Mouse (Mus musculus) forebrain, embryonic 11.5 days (tissue): ENCODE data around the gene Akt1s1. TPM values are rescaled to one million over a fixed set of nuclear protein-coding genes. Genes with fewer than 3 reads are reported as not detected.

Experiments used
- ATAC-seq: fragments of 200-750 bp; cut with Nextera tagmentation; replicated peaks from 2 replicates; pipeline ENCODE4 v1.8.0; 2017; ENCODE audit warnings: moderate TSS enrichment; ENCODE audit not compliant: low FRiP score
- DNase-seq: peaks from one replicate; pipeline ENCODE4 v3.0.0-alpha.2; 2017; ENCODE audit warnings: low spot score
- H3K27ac ChIP-seq: fragments of 300-500 bp; sonication (generic); 2 replicates; pipeline ENCODE4 v1.5.1; 2014; ENCODE audit warnings: low read depth, low read length
- H3K27me3 ChIP-seq: fragments of 300-500 bp; sonication (generic); 2 replicates; pipeline ENCODE4 v1.6.1; 2014; ENCODE audit warnings: mild to moderate bottlenecking, low read length, mixed read lengths; ENCODE audit not compliant: control insufficient read depth, insufficient read depth
- H3K36me3 ChIP-seq: fragments of 300-500 bp; sonication (generic); 2 replicates; pipeline ENCODE4 v1.6.1; 2014; ENCODE audit warnings: mild to moderate bottlenecking, low read length, moderate library complexity, mixed read lengths; ENCODE audit not compliant: control insufficient read depth, insufficient read depth
- H3K4me1 ChIP-seq: fragments of 300-500 bp; sonication (generic); replicated peaks from 2 replicates; pipeline ENCODE4 v1.6.1; 2014; ENCODE audit warnings: low read length, mixed read lengths; ENCODE audit not compliant: control insufficient read depth, insufficient read depth
- H3K4me2 ChIP-seq: fragments of 300-500 bp; sonication (generic); 2 replicates; pipeline ENCODE4 v1.6.1; 2014; ENCODE audit warnings: low read depth, mild to moderate bottlenecking, low read length, moderate library complexity, mixed read lengths; ENCODE audit not compliant: severe bottlenecking
- H3K4me3 ChIP-seq: fragments of 300-500 bp; sonication (generic); 2 replicates; pipeline ENCODE4 v1.5.1; 2014; ENCODE audit warnings: low read depth, low read length
- H3K9ac ChIP-seq: fragments of 300-500 bp; sonication (generic); 2 replicates; pipeline ENCODE4 v1.6.1; 2014; ENCODE audit warnings: low read length
- H3K9me3 ChIP-seq: fragments of 300-500 bp; sonication (generic); 2 replicates; pipeline ENCODE4 v1.6.1; 2016; ENCODE audit warnings: low read length, mixed read lengths; ENCODE audit not compliant: control insufficient read depth
- WGBS: fragments of 180-500 bp; shearing (Covaris S2); extraction: QIAGEN DNeasy Blood & Tissue Kit; methylation state at CpG from one replicate; pipeline ENCODE4 v1.1.7; 2014; 5-methylcytosine and 5-hydroxymethylcytosine counted together
- polyA plus RNA-seq: library from polyadenylated mRNA; unstranded; fragments of >200 nt; fragmentation: Nextera tagmentation; extraction: Ambion mirVana; gene quantifications from 2 replicates; pipeline ENCODE4 v1.2.1, GENCODE M21; 2014

Akt1s1 gene
- polyA plus RNA-seq, 1 experiment from 2014 or later, result 83.0 TPM

- no peak overlapping the region for H3K27ac ChIP-seq
- no peaks in the 10 kb centered on the region; the same call in none of the 2 replicates for H3K36me3 ChIP-seq
- DNase-seq (no peak), ATAC-seq (no peak)
- H3K4me3 ChIP-seq, result no peak overlapping the region
- peaks cover 10% of the 10 kb centered on the region for H3K4me1 ChIP-seq
- no peaks in the 10 kb centered on the region for H3K9me3 ChIP-seq
- H3K27me3 ChIP-seq, result peaks cover 18% of the 10 kb centered on the region
- WGBS, result 50% methylated on average over 3 of the region's 3 CpGs
- no peak overlapping the region for H3K9ac ChIP-seq
- no peak overlapping the region for H3K4me2 ChIP-seq
Measured at GRCm38 (mm10) chr7:44836016-44836404, 12.8 kb upstream of the Akt1s1 start.

GRCm38 (mm10) chr7:44836423-44837053 is 12.3 kb upstream of the Akt1s1 start:
- 92% methylated on average over 9 of the region's 9 CpGs for WGBS
- Histone ChIP-seq H3K4me3 (no peak overlapping the region), H3K27ac (no peak overlapping the region), H3K9ac (no peak overlapping the region), H3K4me1 (peaks cover 10% of the 10 kb centered on the region), H3K36me3 (no peaks in the 10 kb centered on the region; the same call in 1 of the 2 replicates), H3K4me2 (no peak overlapping the region), H3K9me3 (no peaks in the 10 kb centered on the region), H3K27me3 (peaks cover 18% of the 10 kb centered on the region)
- DNase-seq (no peak), ATAC-seq (no peak)

GRCm38 (mm10) chr7:44838073-44838472 is 10.7 kb upstream of the Akt1s1 start:
- no peak overlapping the region for H3K9ac ChIP-seq
- no peaks in the 10 kb centered on the region for H3K36me3 ChIP-seq
- H3K4me3 ChIP-seq, result no peak overlapping the region
- no peak overlapping the region for H3K4me2 ChIP-seq
- H3K27me3 ChIP-seq, result peaks cover 18% of the 10 kb centered on the region
- H3K9me3 ChIP-seq, result no peaks in the 10 kb centered on the region
- ATAC-seq, result no peak
- DNase-seq, result no peak
- H3K4me1 ChIP-seq, result peaks cover 10% of the 10 kb centered on the region
- WGBS, result 79% methylated on average over 6 of the region's 6 CpGs
- no peak overlapping the region for H3K27ac ChIP-seq

- Histone ChIP-seq H3K36me3 (no peaks in the 10 kb centered on the region; the same call in 1 of the 2 replicates), H3K27me3 (peaks cover 18% of the 10 kb centered on the region), H3K4me1 (peaks cover 10% of the 10 kb centered on the region), H3K9me3 (no peaks in the 10 kb centered on the region), H3K9ac (no peak overlapping the region; the same call in 1 of the 2 replicates), H3K4me2 (peak overlapping the region; percentile 44), H3K4me3 (peak overlapping the region; percentile 20), H3K27ac (no peak overlapping the region)
- 22% methylated on average over 11 of the region's 11 CpGs for WGBS
- ATAC-seq (no peak), DNase-seq (no peak)
Measured at GRCm38 (mm10) chr7:44839171-44839490, 9.7 kb upstream of the Akt1s1 start.

GRCm38 (mm10) chr7:44839491-44840191 is 9.2 kb upstream of the Akt1s1 start:
- H3K4me3 ChIP-seq, result peak overlapping the region; percentile 20

GRCm38 (mm10) chr7:44840426-44840825 is 8.4 kb upstream of the Akt1s1 start:
- Histone ChIP-seq H3K4me3 (no peak overlapping the region), H3K4me2 (no peak overlapping the region), H3K9ac (no peak overlapping the region), H3K9me3 (no peaks in the 10 kb centered on the region), H3K27ac (no peak overlapping the region), H3K27me3 (peaks cover 18% of the 10 kb centered on the region), H3K4me1 (peaks cover 10% of the 10 kb centered on the region), H3K36me3 (no peaks in the 10 kb centered on the region; the same call in 1 of the 2 replicates)
- DNase-seq, result no peak
- ATAC-seq, result no peak
- 58% methylated on average over 14 of the region's 14 CpGs for WGBS

More at GRCm38 (mm10) chr7:44839491-44840191, 9.2 kb upstream of the Akt1s1 start:
- 2% methylated on average over 58 of the region's 58 CpGs for WGBS
- Histone ChIP-seq H3K9me3 (no peaks in the 10 kb centered on the region), H3K27ac (no peak overlapping the region), H3K36me3 (no peaks in the 10 kb centered on the region; the same call in 1 of the 2 replicates), H3K4me2 (peak overlapping the region; percentile 44), H3K27me3 (peaks cover 18% of the 10 kb centered on the region), H3K4me1 (peaks cover 10% of the 10 kb centered on the region), H3K9ac (peak overlapping the region; percentile 48)
- no peak for DNase-seq
- peak; percentile 37 for ATAC-seq

- Histone ChIP-seq H3K4me3 (no peak overlapping the region), H3K9ac (no peak overlapping the region)
Measured at GRCm38 (mm10) chr7:44841825-44842463, 6.8 kb upstream of the Akt1s1 start.

GRCm38 (mm10) chr7:44845006-44845405 is 3.8 kb upstream of the Akt1s1 start:
- ATAC-seq (no peak), DNase-seq (no peak)
- Histone ChIP-seq H3K36me3 (peaks cover 3% of the 10 kb centered on the region; the same call in 1 of the 2 replicates), H3K4me3 (no peak overlapping the region), H3K4me1 (peaks cover 5% of the 10 kb centered on the region; the same call in 1 of the 2 replicates), H3K27me3 (peaks cover 9% of the 10 kb centered on the region), H3K27ac (no peak overlapping the region), H3K9me3 (no peaks in the 10 kb centered on the region), H3K9ac (no peak overlapping the region), H3K4me2 (no peak overlapping the region)
- WGBS, result 94% methylated on average over 10 of the region's 10 CpGs

More at GRCm38 (mm10) chr7:44841825-44842463, 6.8 kb upstream of the Akt1s1 start:
- Histone ChIP-seq H3K9me3 (no peaks in the 10 kb centered on the region), H3K4me2 (no peak overlapping the region), H3K27ac (no peak overlapping the region), H3K4me1 (peaks cover 10% of the 10 kb centered on the region), H3K36me3 (peaks cover 3% of the 10 kb centered on the region; the same call in 1 of the 2 replicates), H3K27me3 (peaks cover 18% of the 10 kb centered on the region)
- DNase-seq, result no peak
- no peak for ATAC-seq
- WGBS, result 90% methylated on average over 8 of the region's 8 CpGs
